Mouse (Mus musculus) adrenal gland, adult 8-10 months (tissue): ENCODE data around the gene Ankrd34b. TPM values are rescaled to one million over a fixed set of nuclear protein-coding genes. Genes with fewer than 3 reads are reported as not detected.
A peak's percentile ranks its signal among the peaks of the same experiment; 100 is the strongest.

Experiments
- DNase-seq: peaks from one replicate; pipeline ENCODE4 v3.0.0; 2022
- total RNA-seq, 4 experiments: library from RNA; stranded (reverse); gene quantifications; 2 replicates each; pipeline ENCODE4 v1.2.4; 2022

Gene Ankrd34b
- total RNA-seq: 1 to 10 TPM in 2 of 4 experiments, under 1 TPM in 2; 0.64 to 1.2 (median 1.1) TPM

DNA sequence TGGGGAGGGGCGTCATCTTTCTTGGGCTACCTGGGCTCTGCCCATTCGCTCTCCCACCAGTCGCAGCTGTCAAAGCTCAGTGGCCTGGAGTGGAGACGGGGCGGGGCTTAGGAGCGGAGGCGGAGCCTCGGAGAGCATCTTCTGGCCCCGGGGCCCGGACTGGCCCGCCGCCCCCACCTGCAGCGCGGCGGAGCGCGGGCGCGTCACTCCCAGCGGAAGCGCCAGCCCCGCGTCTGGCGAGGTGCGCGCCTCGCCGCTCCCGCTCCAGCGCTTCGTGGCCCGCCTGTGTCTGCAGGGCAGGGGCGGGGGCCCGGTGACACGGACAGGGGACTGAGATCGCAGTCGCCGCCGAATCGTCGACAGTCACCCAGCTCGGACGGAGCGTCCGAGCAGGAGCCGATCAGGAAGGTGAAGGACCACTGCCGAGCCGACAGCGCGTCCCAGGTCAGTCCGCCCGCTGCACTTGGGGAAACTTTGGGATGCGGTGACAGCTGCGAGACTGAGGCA, at the start of gene Ankrd34b:
Gene Ankrd34b (plus strand): TSS at position 139 of the 507 bp plus-strand sequence.
- DNase-seq: no peak

DNA sequence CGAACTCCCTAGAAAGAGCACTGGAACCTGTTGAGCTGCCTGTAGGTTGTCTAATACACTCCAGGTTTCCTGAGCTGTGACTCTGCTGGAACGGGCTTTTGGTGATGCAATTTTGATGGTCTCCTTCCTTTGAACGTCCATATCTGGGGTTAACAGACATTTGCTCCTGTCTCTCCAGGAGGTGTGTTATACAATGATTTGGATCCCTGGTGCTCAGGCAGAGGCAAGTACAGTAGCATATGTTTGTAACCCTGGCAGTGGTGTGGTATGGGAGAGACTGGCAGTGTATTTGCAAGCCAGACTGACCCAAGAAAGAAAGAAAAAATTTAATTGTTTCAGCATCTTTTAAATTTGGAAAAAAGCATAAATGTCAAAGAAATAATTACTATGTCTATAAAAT, 38.3 kb upstream of the Ankrd34b start:
- DNase-seq: no peak

DNA sequence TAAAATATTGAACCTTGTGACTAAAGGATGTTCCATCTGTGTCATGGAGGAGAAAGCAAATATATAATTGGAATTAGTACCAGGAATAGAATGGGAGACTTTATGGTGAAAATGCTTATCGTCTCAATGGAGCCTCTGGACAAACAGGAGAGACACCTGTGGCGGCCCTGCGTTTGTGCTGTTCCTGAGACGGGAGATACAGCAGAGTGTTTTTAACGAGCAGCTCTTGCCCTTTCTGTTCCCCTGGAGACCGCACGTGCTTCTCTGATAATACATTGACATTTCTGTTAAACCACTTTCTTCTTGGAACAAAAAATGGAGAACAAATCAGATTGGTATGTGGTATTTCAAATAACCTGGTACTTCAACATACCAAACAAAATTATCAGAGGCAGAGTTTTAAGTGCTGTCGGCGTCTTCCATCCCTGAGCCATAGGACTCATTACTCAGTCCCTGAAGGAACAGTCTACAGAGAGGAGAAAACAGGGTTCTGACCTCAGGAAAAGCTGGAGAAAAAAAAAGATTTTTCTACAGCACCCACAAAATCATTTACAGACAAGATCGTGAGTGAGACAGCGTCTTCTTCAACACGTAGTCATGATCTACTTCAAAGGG, 32.5 kb upstream of the Ankrd34b start:
- no peak for DNase-seq

DNA sequence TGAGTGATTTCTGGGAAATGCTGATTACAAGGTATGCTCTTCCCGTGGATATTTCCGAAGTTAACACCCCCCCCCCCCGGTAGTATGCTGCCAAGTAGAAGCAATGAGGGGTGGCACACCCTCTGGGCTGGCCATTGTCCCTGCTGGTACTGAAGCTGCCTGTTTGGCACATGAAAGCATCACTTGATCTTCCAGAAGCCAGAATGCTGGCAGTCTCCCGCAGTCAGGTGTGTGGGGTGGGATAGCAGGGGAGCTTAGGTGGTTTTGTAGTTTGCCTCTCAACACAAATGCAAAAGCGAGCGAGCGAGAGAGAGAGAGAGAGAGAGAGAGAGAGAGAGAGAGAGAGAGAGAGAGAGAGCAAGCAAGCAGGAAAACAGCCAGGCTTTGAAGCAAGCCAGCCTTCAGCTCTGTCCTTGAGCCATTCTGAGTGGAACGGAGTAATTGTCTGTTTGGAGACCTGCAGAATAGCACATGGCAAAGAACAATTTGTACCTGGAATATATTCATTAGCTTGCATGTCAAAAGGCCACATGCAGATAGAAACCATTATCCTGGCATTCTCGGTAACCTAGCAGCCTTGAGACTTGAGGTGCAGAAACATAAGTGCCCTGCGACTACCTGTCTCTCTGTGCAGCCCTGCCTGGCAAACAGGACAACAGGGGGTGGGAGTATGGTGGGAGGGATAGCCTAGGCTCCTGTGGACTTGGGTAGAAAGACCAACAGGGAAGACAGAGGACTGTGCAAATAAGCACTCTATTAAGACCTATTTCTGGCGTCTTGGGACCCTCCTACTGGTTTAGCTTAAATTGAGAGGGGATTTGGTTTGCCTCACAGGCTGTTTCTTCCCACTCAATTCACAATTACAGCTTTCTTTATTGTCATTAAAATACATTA, 27.0 kb upstream of the Ankrd34b start:
- no peak for DNase-seq

DNA sequence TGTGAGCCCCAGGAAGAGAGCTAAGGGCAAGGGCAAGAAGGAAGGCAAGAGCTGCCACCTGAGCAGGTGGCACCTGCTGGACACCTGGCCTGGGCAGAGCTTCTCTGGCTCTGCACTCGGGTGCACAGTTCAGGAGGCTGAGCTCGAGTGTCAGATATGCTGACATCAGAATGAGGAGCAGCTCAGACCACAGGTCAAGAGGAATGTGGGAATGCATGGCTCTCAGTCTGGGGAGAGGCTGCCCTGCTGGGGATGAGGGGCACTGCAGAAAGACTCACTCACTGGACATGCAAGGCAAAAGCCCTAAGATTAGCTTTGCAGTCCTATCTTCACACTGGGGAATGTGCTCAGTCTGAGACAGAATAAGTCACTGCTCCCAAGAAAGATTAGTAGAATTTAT, 23.6 kb upstream of the Ankrd34b start:
- DNase-seq: no peak

DNA sequence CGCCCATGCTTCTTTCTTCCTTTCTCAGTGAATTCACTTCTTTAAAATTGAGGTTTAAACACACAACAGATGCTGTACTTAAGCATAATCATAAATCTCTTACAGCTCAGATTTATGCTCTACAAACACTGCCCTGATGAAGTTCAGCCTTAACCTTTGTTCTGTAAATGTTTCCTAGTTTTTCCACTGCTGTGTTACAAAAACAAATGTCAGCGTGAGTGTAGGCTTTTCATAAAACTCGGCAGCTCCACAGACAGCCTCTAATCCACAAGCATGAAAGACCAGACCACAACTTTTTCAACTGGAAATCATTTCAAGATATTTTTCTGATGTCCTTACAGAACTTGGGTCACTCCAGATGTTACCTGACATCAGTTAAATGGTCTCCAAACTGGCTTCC, 22.2 kb upstream of the Ankrd34b start:
- no peak for DNase-seq

DNA sequence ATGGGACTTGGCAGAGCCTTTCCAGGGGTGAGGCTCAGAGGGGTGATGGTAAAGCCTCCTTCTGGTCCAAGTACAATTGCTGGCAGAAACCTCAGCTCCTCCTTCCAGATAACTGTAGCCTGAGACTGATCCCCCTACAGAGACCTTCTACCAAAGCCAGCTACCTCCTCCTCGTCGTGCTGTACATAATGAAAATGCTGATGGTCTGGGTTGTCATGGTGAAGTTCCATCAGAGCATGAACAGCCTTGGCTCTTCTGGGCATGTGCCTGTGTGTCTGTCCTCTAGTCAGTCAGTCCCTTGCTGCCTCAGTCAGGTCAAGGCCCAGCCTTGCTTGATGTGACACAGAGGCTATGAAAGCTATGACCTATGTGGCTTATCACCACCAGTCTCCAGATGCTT, 15.2 kb upstream of the Ankrd34b start:
- DNase-seq: peak; percentile 52

DNA sequence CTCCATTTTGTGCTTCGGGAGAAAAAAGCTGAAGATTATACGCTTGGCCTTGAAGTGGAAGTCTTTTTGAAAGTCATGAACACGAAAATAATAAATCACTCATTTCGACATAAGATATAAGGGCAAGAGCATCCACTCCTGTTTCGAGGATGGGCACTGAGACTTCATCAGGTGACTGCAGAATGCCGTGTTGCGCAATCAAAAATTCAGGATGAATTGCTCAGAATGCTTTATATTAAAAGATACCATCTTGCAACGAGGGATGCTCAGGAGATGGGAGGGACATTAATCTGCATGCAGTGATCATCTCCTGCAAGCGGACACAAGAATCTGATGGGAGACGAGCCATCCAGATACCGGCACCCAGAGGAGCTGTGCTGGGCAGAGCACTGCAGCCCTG, 6.1 kb upstream of the Ankrd34b start:
- no peak for DNase-seq

DNA sequence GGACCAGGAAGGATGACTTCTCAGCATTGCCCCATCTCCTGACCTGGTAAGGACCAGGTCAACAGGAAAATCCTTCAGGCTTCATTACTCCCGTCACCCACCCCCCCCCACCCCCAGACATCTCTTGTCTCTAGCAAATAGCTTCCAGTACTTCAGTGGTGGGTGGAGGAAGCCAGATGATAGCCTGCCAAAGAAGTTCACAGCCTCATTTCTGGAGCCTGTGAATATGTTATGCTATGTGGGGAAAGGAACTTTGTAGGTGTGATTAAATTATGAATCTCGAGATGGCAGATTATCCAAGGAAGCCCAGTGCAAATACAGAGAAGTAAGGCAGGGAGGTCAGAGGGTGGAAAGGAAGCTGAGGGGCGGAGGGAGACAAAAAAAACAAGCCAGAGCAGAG, 2.0 kb upstream of the Ankrd34b start:
- DNase-seq: no peak

DNA sequence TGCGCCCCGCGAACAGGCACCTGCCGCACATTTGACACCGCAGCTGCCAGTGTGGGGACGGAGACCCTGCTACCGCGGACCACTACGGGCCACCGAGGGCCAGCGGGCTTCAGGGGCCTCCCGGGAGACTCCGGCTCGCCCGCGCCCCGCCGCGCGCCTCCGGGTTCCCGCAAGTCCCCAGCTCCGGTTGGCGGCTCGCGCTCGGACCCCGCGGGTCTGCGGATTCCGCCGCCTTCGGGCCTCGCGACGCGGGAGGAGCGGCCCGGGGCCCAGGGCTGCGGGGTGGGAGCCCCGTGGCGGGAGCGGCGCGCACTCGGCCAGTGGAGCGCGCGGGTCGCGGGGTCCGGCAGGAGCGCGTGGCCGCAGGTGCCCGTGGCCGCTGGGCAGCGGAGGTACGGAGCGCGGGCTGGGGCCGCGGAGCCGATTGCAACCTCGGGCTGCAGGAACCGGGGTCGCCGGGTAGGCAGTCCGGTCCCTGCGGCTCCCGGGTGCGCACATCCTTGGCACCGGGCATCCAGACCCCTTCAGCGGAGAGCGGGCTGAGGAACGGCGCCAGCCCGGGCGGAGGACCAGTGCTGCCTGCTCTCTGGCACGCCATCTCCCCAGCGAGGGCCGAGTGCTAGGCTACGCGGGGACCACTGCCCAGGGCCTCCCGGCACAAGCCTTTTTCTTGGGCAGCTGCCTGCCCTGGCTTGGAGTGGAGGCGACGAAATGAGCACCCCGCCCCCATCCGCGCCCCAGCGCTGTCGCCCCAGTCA, 777 bp downstream of the Ankrd34b start:
- DNase-seq: no peak

DNA sequence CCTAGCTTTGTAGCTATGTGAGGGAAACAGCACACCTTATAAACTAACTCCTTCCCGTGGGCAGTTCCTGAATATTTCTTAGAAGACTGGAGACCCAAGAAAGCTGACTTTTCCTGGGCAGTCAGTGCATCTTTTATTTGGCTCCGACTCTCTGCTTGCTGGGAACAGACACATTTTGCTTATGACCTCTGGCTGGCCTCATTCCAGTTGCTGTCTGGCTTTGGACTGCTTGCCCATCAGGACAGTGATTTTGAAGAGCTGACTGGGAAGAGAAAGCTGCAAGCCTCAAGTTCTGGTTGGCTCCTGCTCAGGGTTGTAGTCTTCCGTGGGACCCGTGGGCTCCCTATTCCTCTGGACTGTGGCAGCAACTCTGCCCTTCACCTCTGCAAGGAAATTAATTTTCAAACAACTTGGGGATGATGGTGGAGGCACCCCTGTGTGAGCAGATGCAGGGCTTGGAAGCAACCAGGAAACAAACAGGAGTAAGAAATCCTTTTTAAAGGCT, 1.7 kb downstream of the Ankrd34b start:
- DNase-seq: no peak

DNA sequence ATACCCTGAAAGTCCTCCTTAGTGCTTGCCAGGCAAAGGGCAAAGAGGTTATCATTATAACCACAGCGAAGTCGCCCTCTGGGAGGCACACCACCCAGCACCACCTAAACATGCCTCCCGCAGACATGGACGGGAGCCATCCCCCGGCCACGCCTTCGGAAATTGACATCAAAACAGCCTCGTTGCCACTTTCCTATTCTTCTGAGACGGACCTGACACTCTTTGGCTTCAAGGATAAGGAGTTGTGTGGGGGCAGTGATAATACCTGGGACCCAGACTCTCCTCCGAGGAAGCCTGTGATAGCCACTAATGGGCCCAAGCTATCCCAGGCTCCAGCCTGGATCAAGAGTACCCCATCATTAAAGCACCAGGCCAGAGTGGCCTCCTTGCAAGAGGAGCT, 13.0 kb downstream of the Ankrd34b start:
- no peak for DNase-seq

DNA sequence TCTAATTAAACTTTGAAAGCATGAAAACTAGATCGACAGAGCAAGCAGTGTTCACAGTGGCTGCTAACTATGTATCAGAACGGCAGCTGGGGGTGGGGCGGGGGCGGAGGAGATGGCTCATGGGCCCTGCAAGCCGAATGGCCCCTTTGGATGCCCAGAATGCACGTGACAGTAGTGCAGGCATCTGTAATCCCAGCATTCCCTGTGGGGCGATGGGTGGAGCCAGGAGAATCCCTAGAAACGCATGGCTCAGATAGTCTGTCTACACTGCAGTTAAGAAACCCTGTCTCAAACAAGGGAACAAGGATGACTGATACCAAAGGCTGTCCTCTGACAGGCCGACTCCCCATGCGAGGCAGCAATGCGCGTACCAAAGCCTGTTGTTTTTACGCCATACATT, 14.6 kb downstream of the Ankrd34b start:
- no peak for DNase-seq

DNA sequence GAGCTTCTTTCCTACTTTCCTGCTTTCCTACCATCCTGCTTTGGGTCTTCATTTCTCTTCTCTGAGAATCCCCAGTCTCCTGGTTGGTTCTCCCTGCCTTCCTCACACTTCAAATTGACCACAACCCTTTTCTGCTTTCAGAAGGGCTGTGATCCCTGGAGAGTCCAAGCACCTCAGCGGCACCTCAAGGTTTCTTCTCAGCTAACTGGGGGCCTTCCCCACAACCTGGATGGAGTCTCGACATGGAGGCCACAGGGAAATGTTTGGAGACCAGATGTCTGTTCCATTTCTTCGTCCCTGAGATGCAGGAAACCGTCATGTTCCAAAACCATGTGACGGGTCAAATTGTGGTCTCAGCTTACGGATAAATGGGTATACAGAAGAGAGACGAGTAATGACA, 21.2 kb downstream of the Ankrd34b start:
- DNase-seq: no peak

DNA sequence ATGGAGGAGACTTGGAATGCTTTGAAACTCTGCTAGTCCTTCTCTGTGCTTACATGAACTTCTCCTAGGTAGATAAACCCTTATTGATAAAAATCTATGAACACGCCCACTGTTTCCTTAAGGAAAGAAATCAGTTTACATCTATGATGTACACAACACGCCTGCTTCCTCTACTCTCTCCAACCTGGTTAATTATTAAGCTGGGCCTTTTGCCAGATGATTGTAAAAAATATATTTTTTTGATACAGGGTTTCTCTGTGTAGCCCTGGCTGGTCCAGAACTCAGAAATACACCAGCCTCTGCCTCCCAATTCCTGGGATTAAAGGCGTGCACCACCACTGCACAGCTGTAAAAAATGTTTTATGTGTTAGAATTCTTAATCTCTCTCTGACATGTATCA, 39.0 kb downstream of the Ankrd34b start:
- no peak for DNase-seq

DNA sequence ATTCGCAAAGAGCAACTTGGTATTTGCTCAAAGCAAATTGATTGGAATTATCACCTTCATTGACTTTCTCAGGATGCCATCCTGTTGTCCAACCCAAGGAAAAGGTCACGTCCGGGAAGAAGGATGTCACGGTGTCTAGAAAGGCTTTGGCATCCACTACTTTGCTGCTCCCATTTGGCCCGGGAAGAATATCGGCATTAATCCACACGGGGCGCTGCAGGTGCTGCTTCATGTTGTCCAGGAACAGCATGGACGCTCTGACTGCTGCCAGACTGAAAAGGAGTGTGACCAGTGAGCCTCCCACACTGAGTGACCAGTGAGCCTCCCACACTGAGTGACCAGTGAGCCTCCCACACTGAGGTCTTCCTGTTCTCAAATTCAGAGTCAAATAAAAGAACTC, 42.2 kb downstream of the Ankrd34b start:
- no peak for DNase-seq

DNA sequence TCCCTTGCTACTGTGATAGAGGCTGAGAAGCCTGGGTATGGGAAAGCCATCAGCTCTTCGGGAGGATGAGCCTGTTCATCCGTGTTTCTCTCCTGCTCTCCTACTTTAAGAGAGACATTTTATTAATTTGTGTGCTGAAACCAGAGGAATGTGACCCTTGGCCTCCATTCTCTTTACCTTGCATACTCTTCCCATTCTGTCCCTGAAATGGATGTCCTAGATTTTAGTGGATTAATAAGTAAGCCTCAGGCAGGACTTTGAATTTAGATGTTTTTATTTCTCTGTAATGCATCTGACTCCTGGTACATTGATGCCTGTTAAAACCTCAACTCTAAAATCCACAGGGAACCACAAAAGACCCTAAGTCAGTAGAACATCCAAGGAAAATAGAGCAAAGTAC, 43.7 kb downstream of the Ankrd34b start:
- no peak for DNase-seq

DNA sequence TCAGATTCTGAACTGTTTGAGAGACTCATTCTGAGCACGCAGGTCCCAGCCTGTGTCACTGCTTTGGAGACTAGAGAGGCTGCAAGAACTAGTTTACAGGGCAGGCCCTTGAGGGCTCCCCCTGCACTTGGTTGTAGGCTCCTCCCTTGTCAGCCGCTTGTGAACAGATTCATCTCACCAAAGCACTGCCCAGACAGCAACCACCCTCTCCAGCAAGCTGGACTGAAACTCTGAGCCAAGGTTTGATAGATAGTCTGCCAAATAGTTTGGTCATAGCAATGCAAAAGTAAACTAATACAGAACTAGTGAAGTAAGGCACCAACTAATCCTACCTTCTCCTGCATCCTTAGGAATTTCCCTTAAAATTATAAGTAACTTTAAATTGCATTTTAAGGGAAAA, 44.5 kb downstream of the Ankrd34b start:
- DNase-seq: no peak

DNA sequence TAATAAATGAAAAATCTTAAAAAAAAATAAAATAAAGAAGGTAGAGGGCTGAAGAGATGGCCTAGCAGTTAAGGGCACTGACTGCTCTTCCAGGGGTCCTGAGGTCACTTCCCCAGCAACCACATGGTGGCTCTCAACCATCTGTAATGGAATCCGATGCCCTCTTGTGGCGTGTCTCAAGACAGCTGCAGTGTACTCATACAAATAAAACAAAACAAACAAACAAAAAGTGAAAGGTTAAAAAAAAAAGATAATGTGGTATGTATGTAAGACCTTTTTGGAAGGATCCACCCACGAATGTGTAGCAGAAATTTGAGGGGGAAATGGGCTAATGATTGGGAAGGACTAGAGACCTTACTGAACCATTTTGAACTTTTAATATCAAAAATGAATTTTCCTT, 57.7 kb downstream of the Ankrd34b start:
- peak; percentile 52 for DNase-seq

DNA sequence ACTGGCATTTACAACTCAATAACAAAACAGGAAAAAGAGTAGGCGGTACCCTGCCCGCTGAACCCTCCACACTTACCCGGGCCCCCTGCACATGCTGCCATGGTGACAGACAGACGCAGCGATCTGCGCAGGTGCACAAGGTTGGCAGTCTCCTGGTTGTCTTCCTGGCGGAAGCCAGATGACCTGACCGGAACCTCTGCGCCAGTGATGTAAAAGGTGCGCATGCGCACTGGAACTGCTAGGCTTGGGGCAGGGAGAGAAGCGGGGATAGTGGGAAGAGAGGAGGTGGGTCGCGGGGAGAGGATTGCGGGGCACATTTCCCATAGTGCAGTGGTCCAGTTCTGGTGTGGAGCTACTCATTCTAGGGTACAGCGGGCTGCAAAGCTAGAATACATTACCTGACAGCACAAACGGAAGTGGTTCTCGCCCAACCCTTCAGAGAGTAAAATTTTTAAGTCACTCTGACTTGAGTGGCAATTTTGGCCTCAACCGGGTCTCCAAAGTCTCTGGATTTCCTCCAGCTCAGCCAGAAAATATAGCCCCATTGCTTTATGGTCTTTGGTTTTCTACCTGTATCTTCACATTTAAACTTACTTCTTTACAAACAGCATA, 58.3 kb downstream of the Ankrd34b start, which contains the start of gene Fam151b:
Gene Fam151b (minus strand): TSS at position 164 of the 612 bp plus-strand sequence.
- peak; percentile 93 for DNase-seq

DNA sequence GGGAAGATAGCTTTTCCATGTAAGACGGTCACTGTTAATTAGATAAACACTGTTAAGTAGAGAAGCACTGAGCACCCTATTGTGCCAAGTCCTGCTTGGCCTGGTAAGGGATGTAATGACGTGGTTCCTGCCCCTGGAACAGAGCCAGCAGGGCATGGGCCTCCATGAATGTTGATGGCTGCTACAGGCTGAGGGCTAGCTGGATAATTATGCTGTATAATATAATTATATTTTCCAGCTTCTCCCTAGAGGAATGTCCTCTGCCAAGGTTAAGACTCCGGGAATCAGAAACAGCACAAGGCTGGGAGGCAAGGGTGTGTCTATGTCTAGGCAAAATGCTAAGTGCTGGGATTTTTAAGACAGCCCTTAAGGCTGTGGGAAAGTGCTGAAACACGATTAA, 65.1 kb downstream of the Ankrd34b start:
- peak; percentile 9 for DNase-seq
